Mouse (Mus musculus) liver, postnatal 0 days (tissue): ENCODE measurements at regions not wholly inside any gene's neighbourhood (a gene's known extent, or its start where the extent isn't known, plus 50 kb on each side); places are given as distances from the start of the nearest gene placed in this dataset.

ENCODE experiments used
- CTCF ChIP-seq: sonication (generic); IDR thresholded peaks from 2 replicates; pipeline ENCODE4 v1.5.1; 2016; ENCODE audit warnings: antibody characterized with exemption, low read depth
- EP300 ChIP-seq: IDR thresholded peaks from 2 replicates; pipeline ENCODE4 v1.6.1; 2016; ENCODE audit warnings: antibody characterized with exemption, low read depth, mild to moderate bottlenecking

GRCm38 (mm10) chr1:35685651-35686050 is 382.5 kb upstream of the Hs6st1 start:
- TF ChIP-seq CTCF (no peak), EP300 (no peak)
